Mouse (Mus musculus): ENCODE data around the gene Efcab1. TPM values are rescaled to one million over a fixed set of nuclear protein-coding genes. Genes with fewer than 3 reads are reported as not detected.
"Not testable (repeated sequence)": the region's sequence is repeated elsewhere in the genome, so short reads cannot be mapped to it uniquely, and the experiment has no call there.

Efcab1 gene
- total RNA-seq (2015) = not detected in 2 replicates
- not detected in 2 replicates for total RNA-seq (2017)

DNA sequence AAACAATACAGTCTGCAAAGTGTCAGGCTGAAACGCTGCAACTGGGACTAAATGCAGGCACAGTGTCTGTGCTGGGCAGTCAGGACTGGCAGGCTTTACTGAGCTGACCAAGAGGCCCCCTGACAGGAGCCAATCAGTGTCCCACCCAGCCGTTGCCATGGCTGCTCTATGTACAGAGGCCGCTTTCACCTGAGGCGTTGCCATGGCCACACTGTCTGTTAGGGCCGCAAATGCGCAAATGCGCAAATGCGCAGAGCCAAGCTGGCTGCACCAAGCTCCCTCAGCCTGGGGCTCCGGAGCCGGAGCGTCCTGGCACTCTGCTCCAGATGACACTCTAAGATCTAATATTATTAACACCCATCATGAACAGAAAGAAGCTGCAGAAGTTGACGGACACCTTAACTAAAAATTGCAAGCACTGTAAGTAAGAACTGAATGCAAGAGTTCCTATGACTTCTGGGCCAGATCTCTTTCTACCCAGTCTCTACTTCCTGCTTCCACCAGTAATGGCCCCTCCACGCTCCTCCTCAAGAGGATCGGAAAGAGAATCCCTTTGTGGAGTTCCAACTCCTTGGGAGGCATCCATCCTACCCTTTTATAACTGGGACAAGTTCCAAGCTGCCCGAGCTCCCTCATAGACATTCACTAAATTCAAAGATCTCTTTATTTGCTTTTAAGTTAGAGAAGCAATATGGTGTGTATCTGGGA is at the start of gene Efcab1:
TSS of gene Efcab1 (plus strand) at position 214 of the 708 bp plus-strand sequence.
- no peak for ATAC-seq (replicated peaks; ENCODE audit: poor library complexity)

DNA sequence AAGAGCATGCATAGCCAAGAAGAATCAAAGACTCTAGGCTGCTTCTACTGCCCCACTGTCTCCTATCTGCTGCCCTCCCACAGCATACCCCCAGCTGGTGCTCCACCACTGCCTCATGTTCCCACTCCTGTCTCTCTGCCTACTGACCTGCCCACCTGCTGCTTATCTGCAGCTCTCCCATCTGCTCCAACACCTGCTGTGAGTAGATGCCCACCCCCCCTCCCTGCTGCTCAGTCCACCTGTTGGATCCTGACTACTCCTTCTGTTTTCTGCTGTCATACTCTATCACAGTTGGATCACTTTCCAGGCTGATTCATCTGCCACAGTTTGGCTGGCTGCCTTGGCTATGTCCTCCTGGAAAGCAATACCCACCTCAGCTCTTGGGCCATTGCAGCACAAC is 47.0 kb upstream of the Efcab1 start:
- ATAC-seq (replicated peaks; ENCODE audit: poor library complexity) = no peak

DNA sequence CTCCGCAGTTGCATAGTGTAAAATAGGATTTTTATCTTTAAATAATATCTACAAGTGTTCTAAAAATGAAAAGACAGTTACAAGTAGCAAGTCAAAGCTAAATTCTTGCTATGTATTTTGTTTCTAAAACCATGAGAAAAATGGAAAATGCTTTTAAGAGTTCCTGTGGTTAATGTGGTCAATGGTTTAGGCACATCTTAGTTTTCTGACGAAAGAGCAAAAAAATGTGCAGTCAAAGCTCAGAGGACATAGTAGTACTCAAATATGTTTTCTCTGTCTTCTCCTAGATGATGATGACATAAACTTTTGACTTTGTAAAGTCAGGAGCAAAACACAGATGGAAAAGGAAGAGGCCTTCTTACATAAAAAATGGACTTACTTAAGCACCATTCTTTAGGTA is 21.5 kb upstream of the Efcab1 start:
- ATAC-seq (replicated peaks; ENCODE audit: poor library complexity) = no peak

- no peak for ATAC-seq (replicated peaks; ENCODE audit: poor library complexity)
Observed at GRCm38 (mm10) chr16:14885372-14885771, 21.0 kb upstream of the Efcab1 start.

DNA sequence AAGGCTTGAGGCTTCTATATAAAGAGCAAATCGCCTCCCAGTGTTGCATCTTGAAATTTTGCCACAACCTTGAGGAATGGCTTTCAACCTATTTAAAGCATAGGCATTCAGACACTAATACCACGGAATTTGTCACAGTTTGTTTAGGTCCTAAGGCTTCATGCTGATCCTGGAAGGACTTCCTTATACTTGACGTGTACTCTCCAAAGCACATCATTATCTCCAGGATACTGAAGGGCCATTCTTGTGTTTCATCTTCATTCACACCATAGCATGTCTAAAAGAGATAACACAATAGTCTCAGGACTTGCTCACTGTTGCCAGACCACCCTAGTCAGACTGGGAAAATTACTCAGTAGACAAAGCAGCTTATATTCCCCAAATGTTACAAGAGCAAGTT is 13.9 kb upstream of the Efcab1 start:
- ATAC-seq (replicated peaks; ENCODE audit: poor library complexity) = no peak

- ATAC-seq (replicated peaks; ENCODE audit: poor library complexity) = no peak
Observed at GRCm38 (mm10) chr16:14893864-14894263, 12.5 kb upstream of the Efcab1 start.

DNA sequence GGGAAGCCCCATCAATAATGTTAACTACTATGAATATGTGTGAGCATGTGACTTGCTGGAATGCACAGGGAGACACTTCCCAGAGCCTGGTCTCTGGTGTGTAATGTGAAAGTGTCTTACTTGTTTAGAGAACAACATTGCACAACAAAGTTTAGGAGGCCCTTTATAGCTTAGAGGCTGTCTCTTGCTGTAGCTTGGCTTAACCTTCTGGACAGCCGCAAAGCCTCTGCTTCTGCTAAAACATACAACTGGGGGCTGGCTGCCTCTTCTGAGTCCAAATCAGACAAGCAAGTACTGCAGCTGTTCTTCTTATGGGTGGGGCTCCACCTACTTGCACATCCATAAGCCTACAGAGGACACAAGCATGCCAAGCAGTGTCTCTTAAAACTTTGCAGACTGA is 11.7 kb upstream of the Efcab1 start:
- no peak for ATAC-seq (replicated peaks; ENCODE audit: poor library complexity)

- no peak for ATAC-seq (replicated peaks; ENCODE audit: poor library complexity)
Observed at GRCm38 (mm10) chr16:14895543-14895942, 10.9 kb upstream of the Efcab1 start.

DNA sequence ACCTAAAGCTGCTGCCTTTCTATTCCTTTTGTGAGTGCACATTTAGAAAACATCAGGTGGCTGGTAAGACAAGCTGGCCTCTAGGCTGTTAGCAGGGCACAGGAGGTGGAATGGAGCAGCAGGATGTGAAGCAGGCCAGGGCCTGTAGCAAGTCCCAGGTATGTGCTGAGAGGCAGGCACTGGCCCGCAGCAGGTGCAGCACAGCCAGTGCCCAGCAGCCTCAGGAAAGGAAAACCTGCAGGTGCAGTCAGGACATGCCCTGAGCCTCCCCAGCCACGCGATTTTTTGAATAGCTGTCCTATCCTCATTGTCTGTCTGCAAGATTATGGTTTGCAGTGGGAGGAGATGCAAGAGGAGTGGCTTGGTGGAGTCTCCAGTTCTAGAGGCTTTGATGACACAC is 24.3 kb downstream of the Efcab1 start:
- ATAC-seq (replicated peaks; ENCODE audit: poor library complexity) = not testable (repeated sequence)

- not testable (repeated sequence) for ATAC-seq (replicated peaks; ENCODE audit: poor library complexity)
Observed at GRCm38 (mm10) chr16:14936478-14937166, 30.2 kb downstream of the Efcab1 start.

- no peak for ATAC-seq (replicated peaks; ENCODE audit: poor library complexity)
Observed at GRCm38 (mm10) chr16:14939552-14939951, 33.1 kb downstream of the Efcab1 start.

DNA sequence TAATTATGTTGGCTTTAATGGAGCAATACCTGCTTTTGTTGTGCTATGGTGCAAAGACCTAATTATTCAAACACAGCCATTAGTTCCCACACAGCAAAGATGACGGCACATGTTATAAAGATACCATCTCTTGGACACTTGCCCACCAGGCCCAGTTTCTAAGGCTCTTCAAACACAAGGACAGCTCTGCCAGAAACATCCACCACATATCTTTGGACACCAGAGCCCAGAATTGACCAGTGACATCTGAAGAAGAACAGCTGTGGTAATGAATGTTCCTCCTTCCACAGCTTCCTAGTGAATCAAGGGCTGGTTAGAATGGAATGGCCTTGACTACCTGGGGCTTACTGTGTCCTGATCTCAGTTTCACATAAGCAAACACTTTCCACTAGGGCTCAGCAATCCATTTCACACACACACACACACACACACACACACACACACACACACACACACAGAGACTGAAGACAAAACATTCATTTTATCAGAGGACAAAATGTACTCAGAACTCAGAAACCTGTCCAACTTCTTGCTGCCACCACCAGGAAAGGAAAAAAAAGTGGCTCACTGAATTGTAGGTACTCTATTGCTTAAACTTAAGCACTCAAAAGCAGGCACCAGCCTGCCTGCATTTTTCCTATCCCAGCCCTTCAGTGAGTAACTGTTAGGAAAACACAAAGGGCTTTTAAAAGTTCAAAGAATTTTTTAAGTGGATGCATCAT is 33.7 kb downstream of the Efcab1 start:
- ATAC-seq (replicated peaks; ENCODE audit: poor library complexity) = no peak

DNA sequence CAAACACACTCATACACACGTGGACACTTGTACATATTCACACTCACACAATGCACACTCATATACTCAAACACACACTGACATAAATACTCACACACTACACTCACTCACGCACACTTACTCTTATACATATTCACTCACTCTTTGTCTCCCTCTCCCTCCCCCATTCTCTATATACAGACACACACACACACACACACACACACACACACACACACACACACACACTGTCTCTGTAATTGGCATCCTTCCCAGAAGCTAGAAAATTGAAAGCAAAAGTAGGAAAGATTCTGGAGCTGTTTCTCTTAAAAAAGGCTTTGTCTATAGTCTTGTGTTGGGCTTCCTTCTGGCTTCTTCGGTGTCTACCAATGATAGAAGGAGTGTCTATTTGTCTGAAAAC is 34.5 kb downstream of the Efcab1 start:
- ATAC-seq (replicated peaks; ENCODE audit: poor library complexity) = no peak

DNA sequence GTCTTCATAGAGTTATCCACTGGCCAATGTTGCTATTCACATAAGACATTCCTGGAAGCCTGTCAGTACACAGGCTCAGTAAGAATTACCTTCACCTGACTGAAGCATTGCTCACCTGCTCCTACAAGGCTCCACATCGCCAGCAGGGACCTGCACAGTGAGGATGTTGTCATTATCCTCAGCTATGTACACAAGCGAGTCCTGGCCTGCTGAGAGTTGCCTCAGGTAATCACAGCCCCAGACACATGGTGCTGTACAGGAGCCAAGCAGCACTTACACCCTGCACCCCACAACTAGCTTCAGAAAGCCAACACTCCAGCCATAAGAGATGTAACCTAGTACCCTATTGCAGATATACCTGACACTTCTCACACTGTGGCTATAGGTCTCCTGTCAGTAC is 37.1 kb downstream of the Efcab1 start:
- ATAC-seq (replicated peaks; ENCODE audit: poor library complexity) = no peak

DNA sequence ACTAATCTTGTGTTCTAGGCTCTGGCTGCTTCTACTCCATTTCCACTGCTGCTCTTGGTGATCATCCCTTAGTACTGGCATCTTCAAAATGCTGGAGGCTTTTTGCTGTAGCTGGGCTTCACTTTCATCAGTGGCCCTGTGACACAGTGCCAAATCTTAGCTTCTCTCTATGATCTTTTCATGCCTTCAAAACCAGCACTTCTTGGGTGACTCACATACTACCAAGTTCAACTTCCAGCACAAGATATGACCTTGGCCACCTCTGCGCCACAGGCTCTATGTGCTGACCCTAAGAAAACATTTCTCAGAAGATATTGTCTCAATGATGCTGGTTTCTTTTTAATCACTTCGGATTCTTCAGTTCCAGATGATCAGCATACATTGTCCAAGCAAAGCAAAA is 41.2 kb downstream of the Efcab1 start:
- not testable (repeated sequence) for ATAC-seq (replicated peaks; ENCODE audit: poor library complexity)

DNA sequence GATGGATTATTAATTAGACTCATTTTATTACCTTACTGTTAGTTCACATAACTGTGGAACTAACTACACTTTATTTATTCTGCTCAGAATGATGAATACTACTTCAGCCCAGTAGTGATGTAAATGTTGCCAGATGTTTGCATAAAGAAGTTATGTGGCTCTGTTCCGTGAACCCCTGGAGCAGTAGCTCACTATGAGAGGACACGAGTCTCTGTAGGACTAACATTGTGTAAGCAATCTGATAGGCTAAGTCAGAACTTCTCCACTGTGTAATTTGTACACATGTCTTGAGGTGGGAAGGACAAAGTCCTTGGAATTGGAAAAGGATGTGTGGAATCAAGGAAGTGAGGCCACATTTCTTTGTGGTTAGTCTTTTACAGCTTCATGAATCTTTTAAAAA is 45.5 kb downstream of the Efcab1 start:
- no peak for ATAC-seq (replicated peaks; ENCODE audit: poor library complexity)

DNA sequence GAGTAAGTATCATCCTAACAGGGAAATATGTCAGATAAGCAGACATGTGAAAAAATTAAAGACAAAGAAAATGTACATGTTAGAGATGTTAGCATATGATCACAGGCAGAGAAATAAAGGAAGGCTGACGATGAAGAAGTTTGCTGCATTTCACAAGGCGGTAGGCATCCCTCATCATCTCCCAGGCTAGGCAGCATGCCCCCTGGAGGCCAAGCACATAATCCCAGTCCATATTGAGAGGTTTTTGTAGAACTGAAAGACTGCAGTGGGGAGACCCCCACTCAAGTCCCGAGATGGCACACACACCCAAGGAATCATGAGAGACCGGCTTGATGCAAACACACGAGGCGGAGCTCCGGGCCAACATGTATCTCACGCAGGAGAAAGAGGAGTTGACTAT is 53.3 kb downstream of the Efcab1 start:
- no peak for ATAC-seq (replicated peaks; ENCODE audit: poor library complexity)

DNA sequence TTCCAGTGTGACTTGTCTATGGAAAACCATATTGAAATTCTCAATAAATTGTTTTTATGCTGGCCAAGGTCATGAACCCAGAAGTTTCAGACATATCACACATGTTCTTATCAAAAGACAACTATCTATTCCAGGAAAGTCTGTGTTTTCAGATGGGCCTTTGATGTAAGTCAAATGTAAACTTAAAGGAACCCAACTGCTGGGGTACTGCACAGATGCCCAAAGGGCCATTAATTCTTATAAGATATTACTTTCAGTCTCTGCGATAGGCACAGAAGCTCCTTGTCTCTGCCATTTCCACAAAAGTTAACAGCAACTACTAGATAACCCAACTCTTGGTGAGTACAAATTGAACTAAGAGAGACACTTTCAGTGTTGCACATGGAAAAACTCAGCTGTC is 67.3 kb downstream of the Efcab1 start:
- no peak for ATAC-seq (replicated peaks; ENCODE audit: poor library complexity)

DNA sequence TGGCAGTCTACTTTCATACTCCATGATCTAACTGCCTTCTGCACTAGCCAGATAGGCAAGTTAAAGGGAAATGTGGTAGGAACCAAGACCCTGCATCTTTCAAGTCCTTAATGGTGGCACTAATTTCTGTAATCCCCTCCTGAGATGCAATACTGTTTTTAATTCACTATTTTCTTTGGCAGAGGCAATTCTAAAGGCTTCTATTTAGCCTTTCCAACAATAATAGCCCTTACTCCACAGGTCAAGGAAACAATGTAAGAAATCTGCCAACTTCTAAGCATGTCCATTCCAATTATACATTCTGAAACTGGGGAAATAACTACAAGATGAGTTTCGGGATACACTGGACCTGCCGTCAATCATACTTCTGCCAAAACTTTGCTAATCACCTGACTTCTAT is 72.8 kb downstream of the Efcab1 start:
- ATAC-seq (replicated peaks; ENCODE audit: poor library complexity) = no peak

DNA sequence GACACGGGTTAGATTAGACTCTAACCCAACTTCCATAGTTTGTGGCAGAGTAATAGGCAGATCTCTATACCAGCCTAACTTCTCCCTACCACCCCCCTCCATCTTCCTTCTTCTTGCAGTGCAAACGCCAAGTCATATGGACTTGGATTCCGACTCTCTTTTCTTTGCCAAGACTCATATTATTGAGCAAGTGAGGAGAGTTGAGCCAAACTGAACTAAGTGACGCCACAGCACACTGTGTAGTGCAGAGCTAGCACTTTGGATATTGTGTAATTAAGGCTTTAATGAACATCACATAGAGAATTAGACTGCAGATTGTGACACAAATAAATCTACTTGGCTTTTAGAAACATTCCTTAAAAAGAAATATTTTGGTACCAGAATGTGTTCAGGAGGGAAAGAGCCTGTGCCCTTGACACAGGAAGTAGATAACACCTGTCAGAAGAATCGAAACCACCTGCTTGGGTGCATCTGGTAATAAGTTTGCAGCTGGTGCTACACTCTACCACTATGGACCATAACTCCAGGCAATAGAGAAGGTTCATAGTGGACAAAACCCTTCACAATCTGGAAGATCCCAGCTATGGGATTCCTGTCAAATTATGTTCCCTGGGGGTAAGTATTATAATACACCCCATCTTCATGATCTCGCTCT is 83.3 kb downstream of the Efcab1 start:
- no peak for ATAC-seq (replicated peaks; ENCODE audit: poor library complexity)

DNA sequence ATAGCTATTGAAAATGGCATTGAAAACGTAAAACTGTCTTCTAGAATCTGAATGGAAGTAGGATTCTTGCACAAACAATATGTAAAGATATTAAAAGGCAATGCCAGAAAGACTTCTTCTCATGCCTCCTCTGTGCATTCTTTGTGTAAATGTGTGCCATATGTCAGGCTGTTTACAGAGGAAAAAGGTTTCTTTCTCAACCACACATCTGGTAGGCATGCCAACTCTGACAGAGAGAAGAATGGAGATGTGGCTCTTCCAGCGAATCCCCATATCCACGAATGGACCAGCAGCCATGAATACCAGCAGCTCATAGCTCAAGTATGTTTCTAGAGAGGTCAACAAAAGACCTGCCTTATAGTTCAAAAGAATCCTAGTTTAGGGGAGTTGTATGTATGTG is 84.6 kb downstream of the Efcab1 start:
- ATAC-seq (replicated peaks; ENCODE audit: poor library complexity) = no peak
